Mouse (Mus musculus): Measurements from ENCODE around the gene Smpdl3b. TPM values are rescaled to one million over a fixed set of nuclear protein-coding genes. Genes with fewer than 3 reads are reported as not detected.

Gene Smpdl3b
- 3.9 and 5.1 TPM in 2 replicates for polyA plus RNA-seq (2015; fragmentation: Nextera tagmentation; extraction: Ambion mirVana)

- Histone ChIP-seq H3K27ac (ENCODE audit: low read length) (no peak within 1 kb of the TSS), H3K36me3 (ENCODE audit: control insufficient read depth, insufficient read depth) (no peaks in the 10 kb centered on the region), H3K4me2 (ENCODE audit: low read depth, low read length) (peak within 1 kb of the TSS; percentile 98), H3K27me3 (ENCODE audit: control insufficient read depth, insufficient read depth, low read length) (no peaks in the 10 kb centered on the region; the same call in 1 of the 2 replicates), H3K9me3 (replicated peaks; ENCODE audit: control insufficient read depth, low read length) (no peaks in the 10 kb centered on the region), H3K4me3 (ENCODE audit: low read length) (peak within 1 kb of the TSS; percentile 64), H3K9ac (ENCODE audit: low read length) (peak within 1 kb of the TSS; percentile 70), H3K4me1 (ENCODE audit: control insufficient read depth, insufficient read depth, low read length) (peaks cover 7% of the 10 kb centered on the region)
- ATAC-seq (replicated peaks; ENCODE audit: extremely low read depth, insufficient read depth, low FRiP score) = peak; percentile 85
- under 1% methylated on average over 22 of the region's 22 CpGs for WGBS
These were observed at the start of gene Smpdl3b for GRCm38 (mm10) chr4:132756974-132757373. TSS of gene Smpdl3b (minus strand) at chr4:132757252.

GRCm38 (mm10) chr4:132806620-132807191 is 49.7 kb upstream of the Smpdl3b start:
- Histone ChIP-seq H3K4me2 (ENCODE audit: low read depth, low read length) (no peak overlapping the region), H3K27ac (ENCODE audit: low read length) (no peak overlapping the region), H3K9ac (ENCODE audit: low read length) (no peak overlapping the region), H3K27me3 (ENCODE audit: control insufficient read depth, insufficient read depth, low read length) (no peaks in the 10 kb centered on the region), H3K4me1 (ENCODE audit: control insufficient read depth, insufficient read depth, low read length) (peaks cover 10% of the 10 kb centered on the region), H3K9me3 (replicated peaks; ENCODE audit: control insufficient read depth, low read length) (peaks cover 4% of the 10 kb centered on the region; the same call in 1 of the 2 replicates), H3K36me3 (ENCODE audit: control insufficient read depth, insufficient read depth) (no peaks in the 10 kb centered on the region), H3K4me3 (ENCODE audit: low read length) (no peak overlapping the region)
- WGBS = 90% methylated on average over 7 of the region's 7 CpGs
- no peak for ATAC-seq (replicated peaks; ENCODE audit: extremely low read depth, insufficient read depth, low FRiP score)

GRCm38 (mm10) chr4:132805599-132806197 is 48.6 kb upstream of the Smpdl3b start:
- Histone ChIP-seq H3K27ac (ENCODE audit: low read length) (0 out of 2 replicates have a peak overlapping the region, but pooled peaks have one; percentile 37), H3K4me2 (ENCODE audit: low read depth, low read length) (no peak overlapping the region; the same call in 1 of the 2 replicates), H3K9me3 (replicated peaks; ENCODE audit: control insufficient read depth, low read length) (peaks cover 4% of the 10 kb centered on the region; the same call in 1 of the 2 replicates), H3K36me3 (ENCODE audit: control insufficient read depth, insufficient read depth) (no peaks in the 10 kb centered on the region), H3K4me1 (ENCODE audit: control insufficient read depth, insufficient read depth, low read length) (peaks cover 10% of the 10 kb centered on the region), H3K9ac (ENCODE audit: low read length) (no peak overlapping the region), H3K4me3 (ENCODE audit: low read length) (no peak overlapping the region), H3K27me3 (ENCODE audit: control insufficient read depth, insufficient read depth, low read length) (no peaks in the 10 kb centered on the region)
- WGBS = 51% methylated on average over 12 of the region's 12 CpGs
- ATAC-seq (replicated peaks; ENCODE audit: extremely low read depth, insufficient read depth, low FRiP score) = no peak

DNA sequence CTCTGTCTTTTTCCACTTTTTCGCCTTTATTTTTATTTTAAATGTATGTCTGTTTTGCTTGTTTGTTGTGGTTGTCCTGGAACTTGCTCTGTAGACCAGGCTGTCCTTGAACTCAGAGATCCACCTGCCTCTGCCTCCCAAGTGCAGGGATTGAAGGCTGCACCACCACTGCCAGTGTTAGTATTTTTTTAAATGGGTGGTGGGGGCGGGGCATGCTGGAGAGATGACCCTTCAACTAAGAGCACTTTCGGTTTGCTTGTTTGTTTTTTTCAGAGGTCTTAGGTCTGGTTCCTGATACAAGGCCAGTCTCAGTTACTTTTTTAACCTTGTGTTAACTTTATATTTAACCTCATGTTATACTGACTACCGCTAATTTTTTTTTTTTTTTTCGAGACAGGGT is 48.1 kb upstream of the Smpdl3b start:
- H3K36me3 ChIP-seq (ENCODE audit: control insufficient read depth, insufficient read depth) = no peaks in the 10 kb centered on the region
- 69% methylated on average over 5 of the region's 5 CpGs for WGBS
- ATAC-seq (replicated peaks; ENCODE audit: extremely low read depth, insufficient read depth, low FRiP score) = no peak
- no peaks in the 10 kb centered on the region for H3K9me3 ChIP-seq (replicated peaks; ENCODE audit: control insufficient read depth, low read length)
- no peak overlapping the region for H3K27ac ChIP-seq (ENCODE audit: low read length)
- H3K4me2 ChIP-seq (ENCODE audit: low read depth, low read length) = no peak overlapping the region
- H3K9ac ChIP-seq (ENCODE audit: low read length) = no peak overlapping the region
- no peaks in the 10 kb centered on the region for H3K27me3 ChIP-seq (ENCODE audit: control insufficient read depth, insufficient read depth, low read length)
- peaks cover 10% of the 10 kb centered on the region for H3K4me1 ChIP-seq (ENCODE audit: control insufficient read depth, insufficient read depth, low read length)
- no peak overlapping the region for H3K4me3 ChIP-seq (ENCODE audit: low read length)

DNA sequence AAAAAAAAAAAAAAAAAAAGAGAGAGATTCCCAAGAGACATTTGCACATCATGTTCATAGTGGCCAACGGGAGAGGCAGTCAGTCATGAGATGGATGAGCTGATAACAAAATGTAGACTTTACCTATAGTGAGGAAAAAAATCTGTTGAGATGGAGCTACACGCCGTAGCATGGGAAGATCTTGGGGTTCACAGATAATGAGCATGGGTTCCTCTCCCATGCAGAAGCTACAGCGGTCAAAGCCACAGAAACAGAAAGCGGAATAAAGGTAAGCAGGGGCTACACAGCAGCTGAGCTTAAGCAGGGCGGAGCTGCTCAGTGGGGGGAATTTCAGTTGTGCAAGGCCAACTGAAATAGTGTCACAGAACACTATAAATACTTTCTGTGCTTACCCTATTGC is 47.3 kb upstream of the Smpdl3b start:
- no peak for ATAC-seq (replicated peaks; ENCODE audit: extremely low read depth, insufficient read depth, low FRiP score)
- Histone ChIP-seq H3K9me3 (replicated peaks; ENCODE audit: control insufficient read depth, low read length) (no peaks in the 10 kb centered on the region), H3K36me3 (ENCODE audit: control insufficient read depth, insufficient read depth) (no peaks in the 10 kb centered on the region), H3K27ac (ENCODE audit: low read length) (no peak overlapping the region), H3K4me3 (ENCODE audit: low read length) (no peak overlapping the region), H3K4me2 (ENCODE audit: low read depth, low read length) (no peak overlapping the region), H3K27me3 (ENCODE audit: control insufficient read depth, insufficient read depth, low read length) (no peaks in the 10 kb centered on the region), H3K4me1 (ENCODE audit: control insufficient read depth, insufficient read depth, low read length) (peaks cover 10% of the 10 kb centered on the region), H3K9ac (ENCODE audit: low read length) (no peak overlapping the region)
- 85% methylated on average over 6 of the region's 6 CpGs for WGBS

DNA sequence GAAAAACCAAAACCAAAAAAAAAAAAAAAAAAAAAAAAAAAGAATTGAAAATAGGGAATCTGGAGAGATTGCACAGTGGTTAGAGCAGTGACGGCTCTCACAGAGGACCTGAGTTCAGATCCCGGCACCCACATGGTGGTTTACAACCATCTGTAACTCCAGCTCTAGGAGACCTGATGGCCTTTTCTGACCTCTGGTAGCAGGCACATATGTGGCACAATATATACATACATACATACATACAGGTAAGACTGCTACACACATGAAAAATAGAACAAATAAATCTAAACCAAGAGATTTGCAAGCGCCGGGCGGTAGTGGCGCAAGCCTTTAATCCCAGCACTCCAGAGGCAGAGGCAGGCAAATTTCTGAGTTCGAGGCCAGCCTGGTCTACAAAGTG is 46.8 kb upstream of the Smpdl3b start:
- Histone ChIP-seq H3K27me3 (ENCODE audit: control insufficient read depth, insufficient read depth, low read length) (no peaks in the 10 kb centered on the region), H3K36me3 (ENCODE audit: control insufficient read depth, insufficient read depth) (no peaks in the 10 kb centered on the region), H3K9ac (ENCODE audit: low read length) (no peak overlapping the region), H3K27ac (ENCODE audit: low read length) (no peak overlapping the region), H3K4me3 (ENCODE audit: low read length) (no peak overlapping the region), H3K4me2 (ENCODE audit: low read depth, low read length) (no peak overlapping the region), H3K9me3 (replicated peaks; ENCODE audit: control insufficient read depth, low read length) (no peaks in the 10 kb centered on the region), H3K4me1 (ENCODE audit: control insufficient read depth, insufficient read depth, low read length) (peaks cover 10% of the 10 kb centered on the region)
- 93% methylated on average over 7 of the region's 7 CpGs for WGBS
- no peak for ATAC-seq (replicated peaks; ENCODE audit: extremely low read depth, insufficient read depth, low FRiP score)

DNA sequence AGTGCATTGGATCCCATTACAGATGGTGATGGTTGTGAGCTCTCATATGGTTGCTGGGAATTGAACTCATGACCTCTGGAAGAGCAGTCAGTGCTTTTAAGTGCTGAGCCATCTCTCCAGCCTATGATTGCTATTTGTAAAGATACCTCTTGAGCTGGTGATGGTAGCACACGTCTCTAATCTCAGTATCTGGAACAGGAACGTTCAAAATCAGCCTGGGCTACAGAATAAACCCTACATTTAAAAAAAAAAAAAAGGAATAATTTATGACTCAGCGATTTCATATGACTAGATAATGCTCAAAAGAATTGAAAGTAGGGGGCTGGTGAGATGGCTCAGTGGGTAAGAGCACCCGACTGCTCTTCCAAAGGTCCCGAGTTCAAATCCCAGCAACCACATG is 46.2 kb upstream of the Smpdl3b start:
- no peak overlapping the region for H3K27ac ChIP-seq (ENCODE audit: low read length)
- no peak for ATAC-seq (replicated peaks; ENCODE audit: extremely low read depth, insufficient read depth, low FRiP score)
- peaks cover 8% of the 10 kb centered on the region for H3K4me1 ChIP-seq (ENCODE audit: control insufficient read depth, insufficient read depth, low read length)
- no peaks in the 10 kb centered on the region for H3K27me3 ChIP-seq (ENCODE audit: control insufficient read depth, insufficient read depth, low read length)
- H3K9ac ChIP-seq (ENCODE audit: low read length) = no peak overlapping the region
- no peaks in the 10 kb centered on the region for H3K9me3 ChIP-seq (replicated peaks; ENCODE audit: control insufficient read depth, low read length)
- no peak overlapping the region for H3K4me3 ChIP-seq (ENCODE audit: low read length)
- H3K36me3 ChIP-seq (ENCODE audit: control insufficient read depth, insufficient read depth) = no peaks in the 10 kb centered on the region
- H3K4me2 ChIP-seq (ENCODE audit: low read depth, low read length) = no peak overlapping the region
- WGBS = 80% methylated on average over 5 of the region's 5 CpGs

- no peaks in the 10 kb centered on the region for H3K27me3 ChIP-seq (ENCODE audit: control insufficient read depth, insufficient read depth, low read length)
- 59% methylated on average over 16 of the region's 16 CpGs for WGBS
- peak overlapping the region; percentile 48 for H3K4me2 ChIP-seq (ENCODE audit: low read depth, low read length)
- no peaks in the 10 kb centered on the region for H3K9me3 ChIP-seq (replicated peaks; ENCODE audit: control insufficient read depth, low read length)
- H3K27ac ChIP-seq (ENCODE audit: low read length) = peak overlapping the region; percentile 78
- H3K4me1 ChIP-seq (ENCODE audit: control insufficient read depth, insufficient read depth, low read length) = peaks cover 3% of the 10 kb centered on the region
- H3K4me3 ChIP-seq (ENCODE audit: low read length) = no peak overlapping the region
- H3K9ac ChIP-seq (ENCODE audit: low read length) = peak overlapping the region; percentile 43; the same call in 1 of the 2 replicates
- H3K36me3 ChIP-seq (ENCODE audit: control insufficient read depth, insufficient read depth) = no peaks in the 10 kb centered on the region
- ATAC-seq (replicated peaks; ENCODE audit: extremely low read depth, insufficient read depth, low FRiP score) = no peak
These were observed 45.2 kb upstream of the Smpdl3b start for GRCm38 (mm10) chr4:132802171-132802637.

All from heart, embryonic 16.5 days (tissue).